Mouse (Mus musculus): ENCODE measurements around the gene E2f1. TPM values are rescaled to one million over a fixed set of nuclear protein-coding genes. Genes with fewer than 3 reads are reported as not detected.
A peak's percentile ranks its signal among the peaks of the same experiment; 100 is the strongest.

Gene E2f1
- polyA plus RNA-seq, 1 experiment from 2014 or later: 0.92 TPM

DNA sequence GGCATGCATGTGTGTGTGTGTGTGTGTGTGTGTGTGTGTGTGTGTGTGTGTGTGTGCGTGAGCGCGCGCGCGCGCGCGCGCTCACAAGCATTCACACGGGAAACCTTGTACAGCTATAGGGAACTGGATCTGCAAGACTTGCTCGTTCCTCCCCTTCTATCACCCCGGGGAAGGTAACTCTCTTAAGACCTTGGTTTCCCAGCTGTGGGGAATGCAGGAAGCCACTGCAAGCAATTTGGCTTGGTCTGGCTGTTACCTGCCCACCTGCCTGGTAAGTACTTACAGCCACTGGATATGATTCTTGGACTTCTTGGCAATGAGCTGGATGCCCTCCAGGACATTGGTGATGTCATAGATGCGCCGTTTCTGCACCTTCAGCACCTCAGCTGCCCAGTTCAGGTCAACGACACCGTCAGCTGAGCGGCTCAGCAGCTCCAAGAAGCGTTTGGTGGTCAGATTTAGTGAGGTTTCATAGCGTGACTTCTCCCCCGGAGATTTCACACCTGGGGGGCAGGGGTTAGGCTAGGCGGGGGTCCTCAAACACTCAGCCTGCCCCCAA is 6.0 kb downstream of the E2f1 start:
- Histone ChIP-seq H3K4me2 (ENCODE audit: low read depth, low read length) (no peak overlapping the region), H3K36me3 (ENCODE audit: control insufficient read depth, insufficient read depth, low read length) (no peaks in the 10 kb centered on the region), H3K9me3 (ENCODE audit: control insufficient read depth, low read length) (no peaks in the 10 kb centered on the region), H3K4me3 (ENCODE audit: low read depth, low read length) (no peak overlapping the region), H3K9ac (replicated peaks; ENCODE audit: low read depth, low read length) (no peak overlapping the region), H3K27me3 (ENCODE audit: control insufficient read depth, insufficient read depth, low read length) (no peaks in the 10 kb centered on the region), H3K4me1 (ENCODE audit: control insufficient read depth, insufficient read depth, low read length) (peaks cover 13% of the 10 kb centered on the region; the same call in 1 of the 2 replicates), H3K27ac (ENCODE audit: low read depth, low read length) (no peak overlapping the region)
- no peak for ATAC-seq (ENCODE audit: low read depth)
- WGBS: 92% methylated on average over 21 of the region's 22 CpGs

DNA sequence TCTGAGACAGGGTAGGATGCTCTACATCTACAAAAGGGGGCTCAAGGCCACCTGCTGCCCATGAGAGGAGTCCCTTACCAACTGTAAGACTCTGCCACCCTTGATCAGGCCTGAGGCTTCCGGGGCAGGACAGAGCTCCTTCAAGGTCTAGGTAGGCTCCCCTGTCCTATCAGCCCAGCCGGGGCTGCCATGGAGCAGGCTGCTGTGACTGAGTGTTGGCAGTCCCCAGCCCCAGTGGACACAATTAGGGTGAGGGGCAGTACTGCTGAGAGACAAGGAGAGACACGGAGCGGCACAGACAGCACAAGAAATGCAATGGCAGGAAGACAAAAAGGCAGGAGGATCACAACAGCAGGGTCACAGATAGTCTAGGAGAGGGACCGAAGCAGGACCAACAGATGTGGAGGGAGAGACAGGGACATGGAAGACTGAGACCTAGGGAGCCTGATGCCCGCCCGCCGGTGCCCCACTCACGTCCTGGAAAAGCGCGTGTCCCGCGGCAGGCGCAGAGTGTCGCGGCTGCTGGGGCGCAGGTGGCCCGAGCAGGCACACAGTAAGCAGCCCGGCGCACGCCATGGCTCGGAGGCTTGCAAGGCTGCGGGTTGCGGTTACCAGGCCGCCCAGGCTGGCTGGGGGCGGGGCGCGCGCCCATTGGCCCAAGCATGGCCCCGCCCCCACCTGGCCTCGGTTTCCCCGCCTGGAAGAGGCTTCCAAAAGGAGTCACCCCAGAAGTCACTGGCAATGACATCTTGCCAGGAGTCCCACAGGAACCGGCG is 11.2 kb downstream of the E2f1 start, which contains the start of gene Necab3:
Necab3 (minus strand) TSS at position 627 of the 776 bp plus-strand sequence.
- 3% methylated on average over 27 of the region's 34 CpGs for WGBS
- H3K27me3 ChIP-seq (ENCODE audit: control insufficient read depth, insufficient read depth, low read length): no peaks in the 10 kb centered on the region
- peak within 1 kb of the TSS; percentile 61 for H3K9ac ChIP-seq (replicated peaks; ENCODE audit: low read depth, low read length)
- peak within 1 kb of the TSS; percentile 68 for H3K4me2 ChIP-seq (ENCODE audit: low read depth, low read length)
- no peaks in the 10 kb centered on the region for H3K36me3 ChIP-seq (ENCODE audit: control insufficient read depth, insufficient read depth, low read length)
- H3K4me1 ChIP-seq (ENCODE audit: control insufficient read depth, insufficient read depth, low read length): peaks cover 15% of the 10 kb centered on the region; the same call in 1 of the 2 replicates
- no peak within 1 kb of the TSS for H3K27ac ChIP-seq (ENCODE audit: low read depth, low read length)
- peak within 1 kb of the TSS; percentile 33 for H3K4me3 ChIP-seq (ENCODE audit: low read depth, low read length)
- H3K9me3 ChIP-seq (ENCODE audit: control insufficient read depth, low read length): no peaks in the 10 kb centered on the region
- ATAC-seq (ENCODE audit: low read depth): peak; percentile 83

DNA sequence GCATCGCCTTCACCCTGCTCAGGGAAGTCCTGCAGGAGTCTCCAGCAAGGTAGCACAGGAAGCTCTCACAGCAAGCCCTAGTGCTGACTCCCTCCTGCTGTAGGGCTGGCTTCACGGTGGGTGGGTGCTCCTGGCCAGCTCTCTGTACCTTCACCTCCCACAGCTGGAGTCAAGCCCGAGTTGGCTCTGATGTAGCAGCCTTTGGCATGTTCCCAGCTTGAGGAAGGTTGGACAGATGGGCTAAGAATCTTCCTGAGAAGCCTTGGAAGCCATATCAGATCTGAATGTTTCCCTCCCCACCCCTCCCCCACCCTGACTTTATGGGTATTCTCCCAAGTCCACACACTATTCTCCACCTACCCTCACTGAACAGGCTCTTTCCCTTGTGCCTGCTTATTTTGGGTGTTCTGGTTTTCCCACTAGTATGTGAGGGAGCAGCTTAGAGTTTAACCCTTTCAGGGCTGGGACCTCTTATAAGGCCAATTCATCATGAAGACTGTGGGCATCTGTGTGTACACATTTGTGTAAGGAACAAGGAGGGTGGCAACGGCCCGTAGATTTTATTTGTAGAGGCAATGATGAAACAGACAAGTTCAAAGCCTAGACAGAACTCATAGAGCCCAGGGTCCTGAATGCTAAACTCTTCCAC is 12.4 kb downstream of the E2f1 start:
- no peaks in the 10 kb centered on the region for H3K9me3 ChIP-seq (ENCODE audit: control insufficient read depth, low read length)
- ATAC-seq (ENCODE audit: low read depth): no peak
- no peaks in the 10 kb centered on the region for H3K36me3 ChIP-seq (ENCODE audit: control insufficient read depth, insufficient read depth, low read length)
- H3K4me1 ChIP-seq (ENCODE audit: control insufficient read depth, insufficient read depth, low read length): peaks cover 15% of the 10 kb centered on the region; the same call in 1 of the 2 replicates
- H3K27me3 ChIP-seq (ENCODE audit: control insufficient read depth, insufficient read depth, low read length): no peaks in the 10 kb centered on the region
- H3K4me3 ChIP-seq (ENCODE audit: low read depth, low read length): no peak overlapping the region
- 53% methylated on average over 5 of the region's 5 CpGs for WGBS
- no peak overlapping the region; the same call in 1 of the 2 replicates for H3K4me2 ChIP-seq (ENCODE audit: low read depth, low read length)
- no peak overlapping the region for H3K27ac ChIP-seq (ENCODE audit: low read depth, low read length)
- no peak overlapping the region for H3K9ac ChIP-seq (replicated peaks; ENCODE audit: low read depth, low read length)

DNA sequence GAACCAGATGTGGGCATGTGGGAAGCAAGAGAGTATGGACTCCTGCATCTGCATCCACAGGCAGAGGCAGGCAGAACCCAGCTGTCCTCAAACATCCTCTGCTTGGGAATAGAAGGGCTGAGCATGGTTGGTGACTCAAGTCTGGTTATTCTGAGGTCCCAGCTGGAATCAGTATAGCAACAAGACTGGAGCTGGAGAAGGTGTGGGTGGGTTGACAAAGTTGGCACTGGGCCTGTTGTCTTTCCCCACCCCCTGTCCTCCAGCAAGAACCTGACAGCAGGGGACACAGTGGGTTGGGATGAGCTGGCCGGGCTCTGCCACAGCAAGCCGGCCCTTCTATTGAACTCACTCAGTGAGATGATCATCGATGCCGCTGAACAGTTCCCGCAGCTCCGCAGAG is 14.5 kb downstream of the E2f1 start:
- Histone ChIP-seq H3K9ac (replicated peaks; ENCODE audit: low read depth, low read length) (no peak overlapping the region), H3K4me2 (ENCODE audit: low read depth, low read length) (no peak overlapping the region), H3K36me3 (ENCODE audit: control insufficient read depth, insufficient read depth, low read length) (no peaks in the 10 kb centered on the region), H3K9me3 (ENCODE audit: control insufficient read depth, low read length) (no peaks in the 10 kb centered on the region), H3K4me1 (ENCODE audit: control insufficient read depth, insufficient read depth, low read length) (peaks cover 20% of the 10 kb centered on the region; the same call in 1 of the 2 replicates), H3K27me3 (ENCODE audit: control insufficient read depth, insufficient read depth, low read length) (peaks cover 2% of the 10 kb centered on the region; the same call in 1 of the 2 replicates), H3K27ac (ENCODE audit: low read depth, low read length) (no peak overlapping the region), H3K4me3 (ENCODE audit: low read depth, low read length) (no peak overlapping the region)
- 84% methylated on average over 6 of the region's 6 CpGs for WGBS
- no peak for ATAC-seq (ENCODE audit: low read depth)

DNA sequence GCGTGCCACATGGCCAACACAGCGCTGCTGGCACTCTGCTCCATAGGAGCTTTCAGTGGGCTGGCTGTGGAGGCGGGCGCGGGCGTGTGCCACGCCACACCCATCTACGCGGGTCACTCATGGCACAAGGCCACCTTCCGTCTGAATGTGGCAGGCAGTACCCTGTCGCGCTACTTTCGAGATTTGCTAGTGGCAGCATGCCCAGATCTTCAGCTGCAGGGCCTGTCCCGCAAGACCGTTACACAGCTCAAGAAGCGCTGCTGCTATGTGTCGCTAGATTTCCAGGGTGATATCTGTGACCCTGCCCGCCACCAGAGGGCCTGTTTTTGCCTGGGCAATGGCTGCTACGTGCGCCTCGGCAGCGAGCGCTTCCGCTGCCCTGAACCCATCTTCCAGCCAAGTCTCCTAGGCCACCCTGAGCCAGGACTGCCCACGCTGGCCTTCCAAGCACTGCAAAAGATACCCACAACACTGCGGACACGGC is 17.2 kb downstream of the E2f1 start:
- Histone ChIP-seq H3K4me2 (ENCODE audit: low read depth, low read length) (peak overlapping the region; percentile 4; the same call in 1 of the 2 replicates), H3K27ac (ENCODE audit: low read depth, low read length) (peak overlapping the region; percentile 35; the same call in 1 of the 2 replicates), H3K9ac (replicated peaks; ENCODE audit: low read depth, low read length) (no peak overlapping the region), H3K4me3 (ENCODE audit: low read depth, low read length) (no peak overlapping the region), H3K4me1 (ENCODE audit: control insufficient read depth, insufficient read depth, low read length) (peaks cover 9% of the 10 kb centered on the region; the same call in 1 of the 2 replicates), H3K9me3 (ENCODE audit: control insufficient read depth, low read length) (no peaks in the 10 kb centered on the region), H3K36me3 (ENCODE audit: control insufficient read depth, insufficient read depth, low read length) (no peaks in the 10 kb centered on the region), H3K27me3 (ENCODE audit: control insufficient read depth, insufficient read depth, low read length) (peaks cover 2% of the 10 kb centered on the region; the same call in 1 of the 2 replicates)
- WGBS: 25% methylated on average over 27 of the region's 27 CpGs
- peak; percentile 44; the same call in 1 of the 2 replicates for ATAC-seq (ENCODE audit: low read depth)

DNA sequence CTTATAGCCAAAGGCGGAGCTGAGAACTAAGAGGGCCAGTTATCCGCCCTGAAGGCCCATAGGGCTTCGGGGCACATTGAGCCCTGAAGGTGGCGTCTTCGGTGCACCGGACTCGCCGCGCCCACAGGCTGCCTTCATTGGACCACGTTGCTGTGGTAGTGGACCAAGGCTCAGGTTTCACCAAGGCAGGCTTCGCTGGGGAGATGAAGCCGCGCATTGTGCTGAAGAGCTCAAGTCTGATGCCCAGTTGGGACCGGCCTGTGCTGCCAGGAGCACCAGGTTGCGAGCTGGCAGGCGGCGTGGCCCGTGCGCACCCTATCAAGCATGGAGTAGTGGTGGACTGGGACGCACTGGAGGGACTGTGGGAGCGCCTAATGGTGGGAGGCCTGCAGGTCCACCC is 17.8 kb downstream of the E2f1 start:
- no peak overlapping the region for H3K9ac ChIP-seq (replicated peaks; ENCODE audit: low read depth, low read length)
- peaks cover 9% of the 10 kb centered on the region; the same call in 1 of the 2 replicates for H3K4me1 ChIP-seq (ENCODE audit: control insufficient read depth, insufficient read depth, low read length)
- no peak overlapping the region for H3K27ac ChIP-seq (ENCODE audit: low read depth, low read length)
- peaks cover 2% of the 10 kb centered on the region; the same call in 1 of the 2 replicates for H3K27me3 ChIP-seq (ENCODE audit: control insufficient read depth, insufficient read depth, low read length)
- ATAC-seq (ENCODE audit: low read depth): no peak
- 40% methylated on average over 21 of the region's 21 CpGs for WGBS
- H3K9me3 ChIP-seq (ENCODE audit: control insufficient read depth, low read length): no peaks in the 10 kb centered on the region
- peak overlapping the region; percentile 4; the same call in 1 of the 2 replicates for H3K4me2 ChIP-seq (ENCODE audit: low read depth, low read length)
- H3K4me3 ChIP-seq (ENCODE audit: low read depth, low read length): no peak overlapping the region
- no peaks in the 10 kb centered on the region for H3K36me3 ChIP-seq (ENCODE audit: control insufficient read depth, insufficient read depth, low read length)

DNA sequence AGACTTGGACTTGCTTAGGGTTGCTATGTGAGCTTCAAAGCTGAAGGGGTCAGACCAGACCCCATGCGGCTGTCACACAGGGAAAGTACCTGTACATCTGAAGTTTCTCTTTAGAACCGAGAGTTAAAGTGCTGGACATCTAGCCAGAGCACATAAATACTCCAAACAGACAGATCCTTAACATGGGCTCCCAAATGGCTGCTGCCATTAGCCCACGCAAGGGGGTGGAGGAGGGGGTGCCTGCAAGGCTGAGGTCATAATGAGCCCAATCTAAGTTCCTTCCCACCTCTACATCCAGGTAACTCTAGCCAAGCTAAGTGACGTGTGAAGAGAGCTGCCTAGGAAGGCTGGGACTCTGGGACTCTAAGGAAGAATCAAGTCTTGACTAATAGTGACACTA is 18.2 kb downstream of the E2f1 start, which contains the start of gene Actl10:
Actl10 (plus strand) TSS at position 301 of the 400 bp plus-strand sequence.
- H3K4me3 ChIP-seq (ENCODE audit: low read depth, low read length): no peak within 1 kb of the TSS

DNA sequence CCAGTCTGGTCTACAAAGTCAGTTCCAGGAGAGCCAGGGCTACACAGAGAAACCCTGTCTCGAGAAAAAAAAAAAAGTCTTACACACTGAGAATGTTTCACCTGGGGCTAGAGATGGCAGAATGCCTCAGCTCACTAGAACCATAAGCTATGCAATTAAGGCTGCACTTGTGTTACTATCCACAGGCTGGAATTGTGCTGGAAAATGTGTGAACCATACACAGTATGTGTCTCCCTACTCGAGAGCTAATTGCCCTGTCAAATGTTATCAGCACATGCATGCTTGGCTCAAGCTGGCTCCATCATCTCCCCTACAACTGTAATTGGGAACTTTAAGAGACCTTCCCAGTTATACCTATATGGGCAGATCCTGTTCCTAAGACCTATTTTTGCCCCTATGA is 18.8 kb downstream of the E2f1 start:
- H3K9ac ChIP-seq (replicated peaks; ENCODE audit: low read depth, low read length): no peak overlapping the region
- no peak for ATAC-seq (ENCODE audit: low read depth)
- peaks cover 2% of the 10 kb centered on the region; the same call in 1 of the 2 replicates for H3K27me3 ChIP-seq (ENCODE audit: control insufficient read depth, insufficient read depth, low read length)
- no peak overlapping the region for H3K4me2 ChIP-seq (ENCODE audit: low read depth, low read length)
- H3K4me1 ChIP-seq (ENCODE audit: control insufficient read depth, insufficient read depth, low read length): peaks cover 9% of the 10 kb centered on the region; the same call in 1 of the 2 replicates
- H3K9me3 ChIP-seq (ENCODE audit: control insufficient read depth, low read length): no peaks in the 10 kb centered on the region
- H3K4me3 ChIP-seq (ENCODE audit: low read depth, low read length): no peak overlapping the region
- no peak overlapping the region for H3K27ac ChIP-seq (ENCODE audit: low read depth, low read length)
- 82% methylated on average over 2 of the region's 2 CpGs for WGBS
- no peaks in the 10 kb centered on the region for H3K36me3 ChIP-seq (ENCODE audit: control insufficient read depth, insufficient read depth, low read length)

More for the DNA sequence above, 18.2 kb downstream of the E2f1 start, which contains the start of gene Actl10:
- no peak for ATAC-seq (ENCODE audit: low read depth)
- Histone ChIP-seq H3K9ac (replicated peaks; ENCODE audit: low read depth, low read length) (no peak within 1 kb of the TSS), H3K36me3 (ENCODE audit: control insufficient read depth, insufficient read depth, low read length) (no peaks in the 10 kb centered on the region), H3K27me3 (ENCODE audit: control insufficient read depth, insufficient read depth, low read length) (peaks cover 2% of the 10 kb centered on the region; the same call in 1 of the 2 replicates), H3K27ac (ENCODE audit: low read depth, low read length) (peak within 1 kb of the TSS; percentile 35; the same call in 1 of the 2 replicates), H3K4me2 (ENCODE audit: low read depth, low read length) (peak within 1 kb of the TSS; percentile 4; the same call in 1 of the 2 replicates), H3K4me1 (ENCODE audit: control insufficient read depth, insufficient read depth, low read length) (peaks cover 9% of the 10 kb centered on the region; the same call in 1 of the 2 replicates), H3K9me3 (ENCODE audit: control insufficient read depth, low read length) (no peaks in the 10 kb centered on the region)
- 86% methylated on average over 4 of the region's 4 CpGs for WGBS

Data from neural tube, embryonic 14.5 days (tissue).